Mouse (Mus musculus) urinary bladder, adult 18-20 months (tissue): Measurements from ENCODE around the gene Fgfr2.
A peak's percentile ranks its signal among the peaks of the same experiment; 100 is the strongest.

Source experiments
- DNase-seq, 2 experiments: peaks; one replicate each; pipeline ENCODE4 v3.0.0; 2022; ENCODE audit warnings: low spot score in 2 of 2, mixed read lengths in 2 of 2

Fgfr2 gene

GRCm38 (mm10) chr7:130578607-130579006 is 2544.5 kb downstream of the Fgfr2 start:
- no peak for DNase-seq

- no peak for DNase-seq
Measured at GRCm38 (mm10) chr7:130578066-130578465, 2545.1 kb downstream of the Fgfr2 start.

GRCm38 (mm10) chr7:130577388-130578003 is 2545.7 kb downstream of the Fgfr2 start, which contains the start of gene Tacc2:
Tacc2 (plus strand) TSS chr7:130577438.
- DNase-seq = no peak

GRCm38 (mm10) chr7:130576981-130577380 is 2546.2 kb downstream of the Fgfr2 start:
- peak; percentile 24 to 33 for DNase-seq

GRCm38 (mm10) chr7:130574211-130574991 is 2548.7 kb downstream of the Fgfr2 start:
- peak; percentile 43 to 65 for DNase-seq

- no peak for DNase-seq
Measured at GRCm38 (mm10) chr7:130573746-130574145, 2549.4 kb downstream of the Fgfr2 start.

- no peak for DNase-seq
Measured at GRCm38 (mm10) chr7:130572821-130573220, 2550.3 kb downstream of the Fgfr2 start, which contains the start of gene Nsmce4a. Nsmce4a (minus strand) TSS chr7:130573118.

- no peak for DNase-seq
Measured at GRCm38 (mm10) chr7:130570472-130570871, 2552.7 kb downstream of the Fgfr2 start.

- DNase-seq = peak in 1 of 2 experiments; percentile 16
Measured at GRCm38 (mm10) chr7:130568783-130569436, 2554.2 kb downstream of the Fgfr2 start.

GRCm38 (mm10) chr7:130564596-130564995 is 2558.6 kb downstream of the Fgfr2 start:
- no peak for DNase-seq

GRCm38 (mm10) chr7:130563880-130564279 is 2559.3 kb downstream of the Fgfr2 start:
- no peak for DNase-seq

GRCm38 (mm10) chr7:130563276-130563675 is 2559.9 kb downstream of the Fgfr2 start:
- no peak for DNase-seq

GRCm38 (mm10) chr7:130560933-130561332 is 2562.2 kb downstream of the Fgfr2 start:
- no peak for DNase-seq

- no peak for DNase-seq
Measured at GRCm38 (mm10) chr7:130558592-130558991, 2564.6 kb downstream of the Fgfr2 start.

- no peak for DNase-seq
Measured at GRCm38 (mm10) chr7:130555597-130555996, 2567.6 kb downstream of the Fgfr2 start.

GRCm38 (mm10) chr7:130553321-130553720 is 2569.8 kb downstream of the Fgfr2 start:
- DNase-seq = no peak

- no peak for DNase-seq
Measured at GRCm38 (mm10) chr7:130552780-130553179, 2570.4 kb downstream of the Fgfr2 start.

GRCm38 (mm10) chr7:130547635-130548175 is 2575.4 kb downstream of the Fgfr2 start:
- DNase-seq = no peak

- DNase-seq = peak; percentile 87 to 91
Measured at GRCm38 (mm10) chr7:130546791-130547484, 2576.2 kb downstream of the Fgfr2 start.

- peak in 1 of 2 experiments; percentile 5 for DNase-seq
Measured at GRCm38 (mm10) chr7:130546421-130546790, 2576.7 kb downstream of the Fgfr2 start.

GRCm38 (mm10) chr7:130545893-130546292 is 2577.3 kb downstream of the Fgfr2 start:
- DNase-seq = no peak

GRCm38 (mm10) chr7:130545401-130545800 is 2577.7 kb downstream of the Fgfr2 start:
- DNase-seq = no peak
